Mouse (Mus musculus): ENCODE data around the gene Mkks.

Gene Mkks

GRCm38 (mm10) chr2:136834715-136835075 is 56.5 kb downstream of the Mkks start:
- DNase-seq (ENCODE audit: low spot score), result no peak

DNA sequence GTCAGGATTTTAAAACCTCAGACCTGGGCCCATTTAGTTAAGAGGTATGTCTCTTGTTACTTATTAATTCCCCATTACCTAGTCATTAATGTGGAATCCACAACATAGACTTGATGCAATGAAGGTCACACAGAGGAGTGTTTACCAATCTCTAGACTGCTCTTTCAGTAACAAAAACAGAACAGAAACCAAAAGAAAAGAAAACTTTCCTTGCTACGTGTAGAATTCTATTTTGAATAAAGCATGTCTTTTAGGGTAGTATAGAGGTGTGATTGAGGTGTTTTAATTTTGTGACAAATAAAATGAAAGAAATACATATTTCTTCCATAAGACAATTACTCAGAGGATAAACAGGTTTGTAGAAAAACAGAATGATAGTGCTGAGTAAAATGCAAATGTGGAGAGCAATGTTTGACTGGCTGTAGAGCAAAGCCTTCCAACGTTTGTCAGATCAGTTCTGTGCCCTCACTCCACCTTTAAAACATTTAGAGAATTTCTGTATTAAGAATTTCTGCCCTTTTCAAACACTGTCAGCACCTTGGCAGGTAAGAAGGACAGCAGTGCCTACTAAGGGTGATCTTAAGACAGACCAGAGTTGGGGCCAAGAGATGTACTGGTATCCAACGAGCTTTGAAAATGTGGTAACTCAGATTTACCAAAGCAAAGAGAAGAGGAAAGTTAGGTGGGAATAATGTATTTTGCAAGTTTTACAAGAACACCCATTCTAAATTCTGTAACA is 57.0 kb downstream of the Mkks start:
- DNase-seq (ENCODE audit: low spot score), result no peak

GRCm38 (mm10) chr2:136832936-136833335 is 58.3 kb downstream of the Mkks start:
- DNase-seq (ENCODE audit: low spot score), result no peak

DNA sequence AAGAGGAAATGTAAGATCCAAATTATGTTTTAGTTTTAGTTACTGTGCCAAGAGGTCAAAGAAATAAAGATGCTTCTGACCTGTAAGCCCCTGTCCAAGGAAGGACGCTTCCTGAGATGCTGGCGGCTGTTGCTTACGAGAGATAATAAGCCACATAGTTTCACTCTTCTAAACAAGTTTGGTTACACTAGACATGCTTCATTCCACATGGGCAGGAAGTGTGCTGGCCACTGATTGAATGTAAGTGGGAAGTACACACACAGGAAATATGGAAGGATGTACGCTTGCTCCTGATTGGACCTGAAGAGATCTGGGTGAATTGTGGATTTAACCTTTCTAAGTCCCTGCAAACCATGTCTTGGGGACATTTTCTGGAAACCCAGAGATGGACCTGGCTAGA is 63.6 kb downstream of the Mkks start:
- DNase-seq (ENCODE audit: low spot score), result no peak

Data from testis, postnatal 10 days (tissue).